Mouse (Mus musculus) myocyte (in vitro differentiated cells): Measurements from ENCODE around the gene Zbtb39.

Experiments used
- CEBPB ChIP-seq: IDR thresholded peaks from 2 replicates; pipeline ENCODE4 v1.6.1; 2011; ENCODE audit warnings: mild to moderate bottlenecking, moderate library complexity; ENCODE audit not compliant: poor library complexity, insufficient read depth, severe bottlenecking
- E2F4 ChIP-seq: IDR thresholded peaks from one replicate; pipeline ENCODE4 v1.6.1; 2011; ENCODE audit warnings: mild to moderate bottlenecking, control low read depth, moderate library complexity; ENCODE audit not compliant: insufficient read depth
- MAX ChIP-seq: IDR thresholded peaks from one replicate; pipeline ENCODE4 v1.6.1; 2011; ENCODE audit warnings: low read depth, mild to moderate bottlenecking, control low read depth
- MYOD1 ChIP-seq, 3 experiments: IDR thresholded peaks; one replicate each; pipeline ENCODE4 v1.6.1; 2011; ENCODE audit warnings: control low read depth in 2 of 3, low read depth in 2 of 3, mild to moderate bottlenecking in 2 of 3, moderate library complexity in 1 of 3; ENCODE audit not compliant: insufficient read length in 2 of 3, control insufficient read depth in 1 of 3
- POLR2A ChIP-seq: IDR thresholded peaks from one replicate; pipeline ENCODE4 v1.6.1; 2011; ENCODE audit warnings: low read depth, mild to moderate bottlenecking, control low read depth, moderate library complexity; ENCODE audit not compliant: insufficient read length
- REST ChIP-seq: IDR thresholded peaks from one replicate; pipeline ENCODE4 v1.6.1; 2011; ENCODE audit warnings: mild to moderate bottlenecking, control low read depth, moderate library complexity; ENCODE audit not compliant: insufficient read depth, insufficient read length
- SRF ChIP-seq: IDR thresholded peaks from one replicate; pipeline ENCODE4 v1.6.1; 2011; ENCODE audit warnings: low read depth; ENCODE audit not compliant: control insufficient read depth, insufficient read length

DNA sequence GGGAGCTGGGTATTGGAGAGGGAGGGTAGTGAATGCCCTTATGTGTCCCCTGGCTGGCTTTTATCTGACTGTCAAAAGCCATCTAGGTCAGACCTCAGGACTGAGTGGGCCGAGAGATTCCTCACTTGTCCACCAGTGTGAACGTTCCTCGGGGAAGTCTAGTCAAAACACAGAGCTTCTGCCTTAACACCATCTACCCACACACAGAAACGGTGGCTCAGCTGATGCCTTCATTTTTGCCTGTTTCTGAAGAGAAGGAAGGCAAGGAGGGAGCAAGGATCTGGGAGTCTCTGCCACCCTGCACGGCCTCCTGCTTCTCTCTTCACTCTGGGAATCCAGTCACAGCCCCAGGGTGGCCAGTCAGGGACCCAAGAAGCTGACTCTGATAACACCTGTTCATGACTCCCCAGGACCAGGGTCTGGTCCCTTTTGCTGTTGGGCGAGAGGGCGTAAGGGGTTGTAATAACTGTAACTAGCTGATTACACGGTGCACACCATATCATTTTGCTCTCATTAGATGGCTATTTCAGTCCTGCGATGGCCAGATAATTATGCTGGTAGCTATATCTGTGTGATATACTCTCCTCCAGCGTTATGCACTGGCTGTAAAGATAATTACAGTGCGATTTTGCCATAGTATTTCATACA is 8.9 kb upstream of the Zbtb39 start:
- TF ChIP-seq MAX = no peak
- no peak for TF ChIP-seq REST
- no peak for TF ChIP-seq POLR2A
- no peak for TF ChIP-seq CEBPB
- TF ChIP-seq SRF = no peak
- TF ChIP-seq MYOD1 (IDR thresholded peaks at IDR 0.05; ENCODE audit: control insufficient read depth in 1 of 3, insufficient read length in 2 of 3, low read depth in 2 of 3) = no peak
- TF ChIP-seq E2F4 = no peak
